Mouse (Mus musculus) forebrain, embryonic 13.5 days (tissue): ENCODE measurements at regions not wholly inside any gene's neighbourhood (a gene's known extent, or its start where the extent isn't known, plus 50 kb on each side); places are given as distances from the start of the nearest gene placed in this dataset.

Experiments used
- ATAC-seq: fragments of 200-750 bp; cut with Nextera tagmentation; 2 replicates; pipeline ENCODE4 v1.8.0; 2017
- H3K27ac ChIP-seq: fragments of 300-500 bp; sonication (generic); 2 replicates; pipeline ENCODE4 v1.5.1; 2015; ENCODE audit warnings: inconsistent platforms, mild to moderate bottlenecking, moderate library complexity
- H3K27me3 ChIP-seq: fragments of 300-500 bp; sonication (generic); 2 replicates; pipeline ENCODE4 v1.6.1; 2015; ENCODE audit warnings: mild to moderate bottlenecking, inconsistent platforms
- H3K36me3 ChIP-seq: fragments of 300-500 bp; sonication (generic); 2 replicates; pipeline ENCODE4 v1.6.1; 2015; ENCODE audit warnings: mild to moderate bottlenecking, inconsistent platforms; ENCODE audit not compliant: poor library complexity, severe bottlenecking
- H3K4me1 ChIP-seq: fragments of 300-500 bp; sonication (generic); 2 replicates; pipeline ENCODE4 v1.6.1; 2015; ENCODE audit warnings: inconsistent platforms
- H3K4me2 ChIP-seq: fragments of 300-500 bp; sonication (generic); 2 replicates; pipeline ENCODE4 v1.6.1; 2015; ENCODE audit warnings: inconsistent platforms, mild to moderate bottlenecking, moderate library complexity
- H3K4me3 ChIP-seq: fragments of 300-500 bp; sonication (generic); 2 replicates; pipeline ENCODE4 v1.5.1; 2015; ENCODE audit warnings: mild to moderate bottlenecking, inconsistent platforms
- H3K9ac ChIP-seq: fragments of 300-500 bp; sonication (generic); 2 replicates; pipeline ENCODE4 v1.6.1; 2015; ENCODE audit warnings: mild to moderate bottlenecking, inconsistent platforms
- H3K9me3 ChIP-seq: fragments of 300-500 bp; sonication (generic); replicated peaks from 2 replicates; pipeline ENCODE4 v1.6.1; 2016; ENCODE audit warnings: inconsistent platforms
- WGBS: fragments of 180-500 bp; shearing (Covaris S2); methylation state at CpG from one replicate; pipeline ENCODE4 v1.1.7; 2015; 5-methylcytosine and 5-hydroxymethylcytosine counted together

- Histone ChIP-seq H3K4me2 (no peak overlapping the region), H3K27me3 (no peaks in the 10 kb centered on the region), H3K4me3 (no peak overlapping the region), H3K27ac (no peak overlapping the region), H3K9me3 (no peaks in the 10 kb centered on the region), H3K36me3 (no peaks in the 10 kb centered on the region), H3K9ac (no peak overlapping the region), H3K4me1 (no peaks in the 10 kb centered on the region)
- WGBS: 74% methylated on average over 5 of the region's 5 CpGs
- ATAC-seq: no peak
Observed at GRCm38 (mm10) chr15:63484910-63485309, 360.1 kb downstream of the Gsdmc2 start.

- H3K9ac ChIP-seq: no peak overlapping the region
- no peak overlapping the region for H3K4me2 ChIP-seq
- H3K9me3 ChIP-seq: no peaks in the 10 kb centered on the region
- H3K27ac ChIP-seq: no peak overlapping the region
- H3K27me3 ChIP-seq: no peaks in the 10 kb centered on the region
- H3K36me3 ChIP-seq: no peaks in the 10 kb centered on the region
- no peaks in the 10 kb centered on the region for H3K4me1 ChIP-seq
- WGBS: 48% methylated on average over 4 of the region's 4 CpGs
- H3K4me3 ChIP-seq: no peak overlapping the region
- no peak for ATAC-seq
Observed at GRCm38 (mm10) chr15:63484217-63484887, 360.6 kb downstream of the Gsdmc2 start.

- Histone ChIP-seq H3K4me2 (no peak overlapping the region), H3K4me3 (no peak overlapping the region), H3K9ac (no peak overlapping the region), H3K4me1 (no peaks in the 10 kb centered on the region), H3K36me3 (no peaks in the 10 kb centered on the region), H3K27ac (peak overlapping the region; percentile 61), H3K9me3 (no peaks in the 10 kb centered on the region), H3K27me3 (no peaks in the 10 kb centered on the region)
- ATAC-seq: peak; percentile 67
- WGBS: 44% methylated on average over 1 of the region's 1 CpGs
Observed at GRCm38 (mm10) chr15:63479270-63479805, 365.6 kb downstream of the Gsdmc2 start.

- no peak overlapping the region for H3K4me3 ChIP-seq
- no peaks in the 10 kb centered on the region for H3K4me1 ChIP-seq
- no peak overlapping the region for H3K27ac ChIP-seq
- no peaks in the 10 kb centered on the region for H3K27me3 ChIP-seq
- no peak overlapping the region for H3K9ac ChIP-seq
- no peaks in the 10 kb centered on the region for H3K36me3 ChIP-seq
- ATAC-seq: no peak
- H3K4me2 ChIP-seq: no peak overlapping the region
- H3K9me3 ChIP-seq: no peaks in the 10 kb centered on the region
- WGBS: 75% methylated on average over 1 of the region's 1 CpGs
Observed at GRCm38 (mm10) chr15:63466916-63467315, 378.1 kb downstream of the Gsdmc2 start.

GRCm38 (mm10) chr15:63452529-63452928 lies 392.4 kb downstream of the Gsdmc2 start:
- Histone ChIP-seq H3K27me3 (no peaks in the 10 kb centered on the region), H3K4me1 (no peaks in the 10 kb centered on the region), H3K9me3 (no peaks in the 10 kb centered on the region), H3K9ac (no peak overlapping the region), H3K36me3 (no peaks in the 10 kb centered on the region), H3K4me2 (no peak overlapping the region), H3K4me3 (no peak overlapping the region), H3K27ac (no peak overlapping the region)
- WGBS: 91% methylated on average over 3 of the region's 3 CpGs
- no peak for ATAC-seq

GRCm38 (mm10) chr15:63446288-63446687 lies 398.7 kb downstream of the Gsdmc2 start:
- ATAC-seq: no peak
- 33% methylated on average over 4 of the region's 4 CpGs for WGBS
- H3K4me1 ChIP-seq: no peaks in the 10 kb centered on the region
- no peaks in the 10 kb centered on the region for H3K27me3 ChIP-seq
- no peak overlapping the region for H3K4me2 ChIP-seq
- no peaks in the 10 kb centered on the region for H3K36me3 ChIP-seq
- H3K9ac ChIP-seq: no peak overlapping the region
- H3K27ac ChIP-seq: no peak overlapping the region
- H3K4me3 ChIP-seq: no peak overlapping the region
- H3K9me3 ChIP-seq: no peaks in the 10 kb centered on the region

- 85% methylated on average over 4 of the region's 4 CpGs for WGBS
- H3K4me1 ChIP-seq: no peaks in the 10 kb centered on the region
- no peaks in the 10 kb centered on the region for H3K27me3 ChIP-seq
- no peaks in the 10 kb centered on the region for H3K36me3 ChIP-seq
- no peak overlapping the region for H3K9ac ChIP-seq
- H3K4me2 ChIP-seq: no peak overlapping the region
- H3K9me3 ChIP-seq: no peaks in the 10 kb centered on the region
- no peak overlapping the region for H3K27ac ChIP-seq
- H3K4me3 ChIP-seq: no peak overlapping the region
- ATAC-seq: no peak
Observed at GRCm38 (mm10) chr15:63445016-63445415, 400.0 kb downstream of the Gsdmc2 start.

- ATAC-seq: no peak
- Histone ChIP-seq H3K4me1 (no peaks in the 10 kb centered on the region), H3K27me3 (no peaks in the 10 kb centered on the region), H3K9me3 (no peaks in the 10 kb centered on the region), H3K4me3 (no peak overlapping the region), H3K4me2 (no peak overlapping the region), H3K27ac (no peak overlapping the region), H3K36me3 (no peaks in the 10 kb centered on the region), H3K9ac (no peak overlapping the region)
- 92% methylated on average over 6 of the region's 6 CpGs for WGBS
Observed at GRCm38 (mm10) chr15:63442146-63442780, 402.7 kb downstream of the Gsdmc2 start.

GRCm38 (mm10) chr15:63412649-63413048 lies 432.3 kb downstream of the Gsdmc2 start:
- no peak overlapping the region for H3K9ac ChIP-seq
- H3K36me3 ChIP-seq: no peaks in the 10 kb centered on the region
- H3K4me3 ChIP-seq: no peak overlapping the region
- 89% methylated on average over 4 of the region's 4 CpGs for WGBS
- H3K4me2 ChIP-seq: no peak overlapping the region
- H3K9me3 ChIP-seq: no peaks in the 10 kb centered on the region
- no peak for ATAC-seq
- H3K4me1 ChIP-seq: no peaks in the 10 kb centered on the region
- H3K27ac ChIP-seq: no peak overlapping the region
- no peaks in the 10 kb centered on the region for H3K27me3 ChIP-seq

- Histone ChIP-seq H3K4me3 (no peak overlapping the region), H3K27me3 (no peaks in the 10 kb centered on the region), H3K36me3 (no peaks in the 10 kb centered on the region), H3K27ac (no peak overlapping the region), H3K9me3 (no peaks in the 10 kb centered on the region), H3K4me2 (no peak overlapping the region), H3K4me1 (no peaks in the 10 kb centered on the region), H3K9ac (no peak overlapping the region)
- WGBS: 90% methylated on average over 3 of the region's 3 CpGs
- no peak for ATAC-seq
Observed at GRCm38 (mm10) chr15:63411771-63412118, 433.2 kb downstream of the Gsdmc2 start.

- Histone ChIP-seq H3K27me3 (no peaks in the 10 kb centered on the region), H3K4me3 (no peak overlapping the region), H3K4me1 (no peaks in the 10 kb centered on the region), H3K36me3 (no peaks in the 10 kb centered on the region), H3K27ac (no peak overlapping the region), H3K4me2 (no peak overlapping the region), H3K9me3 (no peaks in the 10 kb centered on the region), H3K9ac (no peak overlapping the region)
- WGBS: 73% methylated on average over 11 of the region's 11 CpGs
- no peak for ATAC-seq
Observed at GRCm38 (mm10) chr15:63410994-63411770, 433.8 kb downstream of the Gsdmc2 start.

GRCm38 (mm10) chr15:63400445-63400844 lies 444.5 kb downstream of the Gsdmc2 start:
- Histone ChIP-seq H3K27me3 (no peaks in the 10 kb centered on the region), H3K27ac (no peak overlapping the region), H3K4me3 (no peak overlapping the region), H3K9me3 (no peaks in the 10 kb centered on the region), H3K4me2 (no peak overlapping the region), H3K36me3 (no peaks in the 10 kb centered on the region), H3K4me1 (no peaks in the 10 kb centered on the region), H3K9ac (no peak overlapping the region)
- ATAC-seq: no peak
- WGBS: 48% methylated on average over 3 of the region's 3 CpGs
